Mouse (Mus musculus) kidney, embryonic 16.5 days (tissue): ENCODE data around the gene Batf3. TPM values are rescaled to one million over a fixed set of nuclear protein-coding genes. Genes with fewer than 3 reads are reported as not detected.
A peak's percentile ranks its signal among the peaks of the same experiment; 100 is the strongest.
"Not testable (repeated sequence)": the region's sequence is repeated elsewhere in the genome, so short reads cannot be mapped to it uniquely, and the experiment has no call there.

Source experiments
- ATAC-seq: fragments of 200-750 bp; cut with Nextera tagmentation; 2 replicates; pipeline ENCODE4 v1.8.0; 2017; ENCODE audit warnings: moderate TSS enrichment; ENCODE audit not compliant: low FRiP score, low TSS enrichment
- H3K27ac ChIP-seq: fragments of 300-500 bp; sonication (generic); 2 replicates; pipeline ENCODE4 v1.5.1; 2014; ENCODE audit warnings: low read length
- H3K27me3 ChIP-seq: fragments of 300-500 bp; sonication (generic); 2 replicates; pipeline ENCODE4 v1.6.1; 2014; ENCODE audit warnings: low read length, control low read depth, mixed read lengths; ENCODE audit not compliant: insufficient read depth
- H3K36me3 ChIP-seq: fragments of 300-500 bp; sonication (generic); 2 replicates; pipeline ENCODE4 v1.6.1; 2014; ENCODE audit warnings: low read length, control low read depth, mixed read lengths; ENCODE audit not compliant: insufficient read depth
- H3K4me1 ChIP-seq: fragments of 300-500 bp; sonication (generic); 2 replicates; pipeline ENCODE4 v1.6.1; 2014; ENCODE audit warnings: low read length, control low read depth, mixed read lengths; ENCODE audit not compliant: insufficient read depth
- H3K4me2 ChIP-seq: fragments of 300-500 bp; sonication (generic); replicated peaks from 2 replicates; pipeline ENCODE4 v1.6.1; 2014; ENCODE audit warnings: low read depth, low read length
- H3K4me3 ChIP-seq: fragments of 300-500 bp; sonication (generic); 2 replicates; pipeline ENCODE4 v1.5.1; 2014; ENCODE audit warnings: mild to moderate bottlenecking, low read length
- H3K9ac ChIP-seq: fragments of 300-500 bp; sonication (generic); replicated peaks from 2 replicates; pipeline ENCODE4 v1.6.1; 2014; ENCODE audit warnings: low read length
- H3K9me3 ChIP-seq: fragments of 300-500 bp; sonication (generic); 2 replicates; pipeline ENCODE4 v1.6.1; 2016; ENCODE audit warnings: low read length, control low read depth
- WGBS: fragments of 180-500 bp; shearing (Covaris S2); extraction: QIAGEN DNeasy Blood & Tissue Kit; methylation state at CpG from one replicate; pipeline ENCODE4 v1.1.7; 2014; 5-methylcytosine and 5-hydroxymethylcytosine counted together
- polyA plus RNA-seq: library from polyadenylated mRNA; unstranded; fragments of >200 nt; fragmentation: Nextera tagmentation; extraction: Ambion mirVana; gene quantifications from 2 replicates; pipeline ENCODE4 v1.2.1, GENCODE M21; 2015

Gene Batf3
- polyA plus RNA-seq, 1 experiment from 2014 or later: 13.5 TPM

DNA sequence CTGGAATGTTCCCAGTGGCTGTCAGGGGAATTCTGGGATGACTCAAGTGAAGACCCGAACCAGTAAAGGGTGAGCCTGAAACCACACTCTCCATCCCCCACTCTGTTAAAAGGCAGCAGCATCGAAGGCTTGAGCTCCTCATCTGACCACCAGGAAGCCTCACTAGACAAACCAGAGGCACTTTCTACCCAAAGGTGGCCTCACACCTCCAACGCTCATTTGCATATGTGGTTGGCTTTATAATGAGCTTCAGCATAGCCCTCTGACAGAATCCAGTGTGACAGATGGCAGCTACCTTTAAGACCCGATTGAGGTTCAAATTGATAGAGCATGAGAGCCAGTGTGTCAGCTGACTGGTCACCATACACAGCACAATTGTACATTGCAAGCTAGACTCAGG, 26.6 kb downstream of the Batf3 start:
- H3K9me3 ChIP-seq: peaks cover 2% of the 10 kb centered on the region; the same call in 1 of the 2 replicates
- H3K4me2 ChIP-seq: no peak overlapping the region
- ATAC-seq: no peak
- WGBS: 66% methylated on average over 4 of the region's 4 CpGs
- no peaks in the 10 kb centered on the region for H3K36me3 ChIP-seq
- H3K4me1 ChIP-seq: peaks cover 8% of the 10 kb centered on the region; the same call in 1 of the 2 replicates
- H3K27me3 ChIP-seq: peaks cover 6% of the 10 kb centered on the region; the same call in 1 of the 2 replicates
- H3K9ac ChIP-seq: no peak overlapping the region
- no peak overlapping the region for H3K27ac ChIP-seq
- no peak overlapping the region for H3K4me3 ChIP-seq

DNA sequence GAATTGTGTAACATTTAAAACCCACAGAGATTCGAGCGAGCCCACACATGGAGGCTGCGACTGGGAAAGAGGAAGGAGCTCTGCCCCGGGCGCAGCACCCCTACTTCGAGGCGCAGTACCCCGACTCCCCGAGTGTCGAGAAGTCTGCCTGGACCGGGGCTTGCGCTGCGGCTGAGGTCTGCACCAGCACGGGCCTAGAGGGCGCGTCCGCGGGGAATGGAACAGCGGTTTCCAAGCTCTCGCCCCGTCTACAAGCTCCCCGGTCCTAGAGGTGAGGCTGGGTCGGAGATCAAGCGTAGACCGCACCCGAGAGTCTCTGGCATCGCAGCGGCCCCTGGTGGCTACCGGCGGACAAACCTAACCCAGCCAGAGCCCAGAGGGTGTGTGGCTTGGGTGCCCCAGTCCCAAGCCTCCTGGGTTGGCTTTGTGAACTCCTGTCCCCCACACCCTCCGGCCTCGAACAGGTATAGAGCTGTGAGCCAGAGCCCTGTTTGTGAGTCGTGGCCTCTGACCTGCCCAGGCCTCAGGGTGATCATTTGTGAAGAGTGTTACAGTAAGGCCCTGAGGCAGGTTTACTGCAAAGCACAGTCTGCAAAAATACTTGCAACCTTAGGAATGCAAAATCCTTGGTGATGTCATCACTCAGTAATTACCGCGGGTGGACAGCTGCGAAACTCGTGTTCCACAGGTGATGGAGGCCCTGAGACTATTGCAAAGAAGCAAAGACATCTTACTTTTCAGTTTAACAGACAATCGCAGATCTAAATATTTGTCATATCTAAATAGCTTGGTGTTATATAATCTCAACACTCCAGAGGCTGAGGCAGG, 28.4 kb downstream of the Batf3 start:
- peak overlapping the region; percentile 22; the same call in 1 of the 2 replicates for H3K9ac ChIP-seq

DNA sequence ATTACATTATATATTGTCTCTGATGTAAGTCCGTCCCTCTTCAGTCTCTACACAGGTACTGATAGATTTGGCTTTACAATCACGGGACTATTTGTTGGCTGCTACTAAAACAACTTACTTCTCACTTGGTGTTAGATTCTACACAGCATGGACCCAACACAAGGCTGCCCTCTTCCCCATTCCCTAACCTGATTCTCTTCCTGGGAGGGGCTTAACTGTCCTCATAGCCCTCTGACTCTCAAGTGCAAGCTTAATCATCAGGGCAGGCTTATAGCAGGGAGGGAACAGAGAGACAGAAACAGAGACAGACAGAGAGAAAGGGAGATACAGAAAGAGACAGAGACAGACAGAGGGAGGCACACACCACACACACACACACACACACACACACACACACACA, 34.0 kb downstream of the Batf3 start:
- Histone ChIP-seq H3K27ac (no peak overlapping the region), H3K4me2 (no peak overlapping the region), H3K9ac (no peak overlapping the region), H3K4me3 (no peak overlapping the region), H3K4me1 (no peaks in the 10 kb centered on the region), H3K27me3 (no peaks in the 10 kb centered on the region), H3K9me3 (peaks cover 12% of the 10 kb centered on the region; the same call in 1 of the 2 replicates), H3K36me3 (no peaks in the 10 kb centered on the region)
- ATAC-seq: no peak
- WGBS: 89% methylated on average over 2 of the region's 2 CpGs

More for the DNA sequence above, 28.4 kb downstream of the Batf3 start:
- Histone ChIP-seq H3K9me3 (peaks cover 12% of the 10 kb centered on the region; the same call in 1 of the 2 replicates), H3K36me3 (no peaks in the 10 kb centered on the region), H3K27ac (no peak overlapping the region), H3K4me1 (peaks cover 8% of the 10 kb centered on the region; the same call in 1 of the 2 replicates), H3K4me2 (peak overlapping the region; percentile 54), H3K27me3 (peaks cover 6% of the 10 kb centered on the region; the same call in 1 of the 2 replicates), H3K4me3 (peak overlapping the region; percentile 37)
- ATAC-seq: peak; percentile 91
- WGBS: 13% methylated on average over 38 of the region's 38 CpGs

DNA sequence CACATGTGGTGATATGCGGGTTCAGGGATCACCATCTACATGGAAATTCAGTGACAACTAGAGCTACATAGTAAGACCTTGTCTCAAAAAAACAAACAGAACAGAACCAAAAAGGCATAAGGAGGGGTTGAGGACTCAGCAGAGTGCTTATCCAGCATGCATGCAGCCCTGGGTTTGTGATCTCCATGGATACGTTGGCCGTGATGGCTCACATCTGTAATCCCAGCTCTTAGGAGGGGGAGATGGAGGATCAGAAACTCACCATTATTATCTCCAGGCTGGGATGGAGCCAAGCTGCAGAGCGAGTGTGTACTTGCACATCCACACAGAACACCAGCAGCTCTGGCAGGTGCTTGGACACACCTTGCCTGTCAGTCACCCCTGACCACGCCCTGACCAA, 34.6 kb downstream of the Batf3 start:
- H3K27ac ChIP-seq: no peak overlapping the region
- no peak overlapping the region for H3K4me2 ChIP-seq
- H3K4me3 ChIP-seq: no peak overlapping the region
- H3K36me3 ChIP-seq: no peaks in the 10 kb centered on the region
- H3K4me1 ChIP-seq: no peaks in the 10 kb centered on the region
- 63% methylated on average over 5 of the region's 5 CpGs for WGBS
- no peak overlapping the region for H3K9ac ChIP-seq
- no peaks in the 10 kb centered on the region for H3K27me3 ChIP-seq
- peaks cover 12% of the 10 kb centered on the region; the same call in 1 of the 2 replicates for H3K9me3 ChIP-seq
- peak; percentile 61; the same call in 1 of the 2 replicates for ATAC-seq

DNA sequence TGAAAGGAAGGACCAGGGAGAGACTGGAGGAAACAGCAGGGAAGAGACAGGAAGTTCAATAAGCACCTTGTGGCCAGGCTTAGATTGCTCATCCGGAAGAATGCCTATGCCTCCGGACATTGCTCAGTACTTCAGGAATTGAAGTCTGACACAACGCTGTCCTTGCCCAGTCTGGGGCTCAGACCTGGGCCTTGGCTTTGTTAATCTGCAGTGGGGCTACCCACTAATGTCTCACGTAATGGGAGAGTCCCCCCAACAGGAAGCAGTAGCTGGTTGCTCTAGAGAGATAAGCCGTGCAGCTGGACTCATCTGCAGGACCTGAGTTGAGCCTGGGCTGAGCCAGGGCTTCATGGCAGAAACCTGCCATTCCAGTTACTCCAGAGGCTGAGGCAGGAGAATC, 35.3 kb downstream of the Batf3 start:
- Histone ChIP-seq H3K9ac (no peak overlapping the region), H3K27ac (no peak overlapping the region), H3K4me3 (no peak overlapping the region), H3K4me1 (no peaks in the 10 kb centered on the region), H3K9me3 (peaks cover 12% of the 10 kb centered on the region; the same call in 1 of the 2 replicates), H3K4me2 (no peak overlapping the region), H3K27me3 (no peaks in the 10 kb centered on the region), H3K36me3 (no peaks in the 10 kb centered on the region)
- WGBS: 57% methylated on average over 5 of the region's 5 CpGs
- ATAC-seq: peak; percentile 42; the same call in 1 of the 2 replicates

DNA sequence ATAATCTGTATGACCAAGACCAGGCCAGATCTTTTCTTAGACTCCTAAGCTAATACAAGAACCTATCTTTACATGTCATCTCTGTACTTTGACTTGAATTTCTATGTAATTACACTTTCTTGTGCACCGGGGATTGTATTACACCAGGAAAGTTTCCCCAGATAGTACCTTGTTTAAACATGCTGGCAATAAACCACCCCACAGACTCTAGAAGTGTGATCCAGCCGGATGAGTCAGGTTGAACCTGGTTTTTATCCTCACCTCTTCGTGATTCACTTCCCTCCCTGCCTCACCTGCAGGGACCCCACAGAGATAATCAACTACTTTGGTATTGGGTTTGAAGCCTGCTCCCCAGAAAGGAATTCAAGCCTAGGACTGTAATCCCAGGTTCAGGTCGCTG, 37.8 kb downstream of the Batf3 start:
- WGBS: 56% methylated on average over 4 of the region's 4 CpGs
- no peak overlapping the region for H3K4me2 ChIP-seq
- ATAC-seq: no peak
- no peaks in the 10 kb centered on the region for H3K27me3 ChIP-seq
- no peak overlapping the region for H3K4me3 ChIP-seq
- no peak overlapping the region for H3K9ac ChIP-seq
- H3K27ac ChIP-seq: no peak overlapping the region
- H3K4me1 ChIP-seq: no peaks in the 10 kb centered on the region
- H3K9me3 ChIP-seq: no peaks in the 10 kb centered on the region
- no peaks in the 10 kb centered on the region for H3K36me3 ChIP-seq

DNA sequence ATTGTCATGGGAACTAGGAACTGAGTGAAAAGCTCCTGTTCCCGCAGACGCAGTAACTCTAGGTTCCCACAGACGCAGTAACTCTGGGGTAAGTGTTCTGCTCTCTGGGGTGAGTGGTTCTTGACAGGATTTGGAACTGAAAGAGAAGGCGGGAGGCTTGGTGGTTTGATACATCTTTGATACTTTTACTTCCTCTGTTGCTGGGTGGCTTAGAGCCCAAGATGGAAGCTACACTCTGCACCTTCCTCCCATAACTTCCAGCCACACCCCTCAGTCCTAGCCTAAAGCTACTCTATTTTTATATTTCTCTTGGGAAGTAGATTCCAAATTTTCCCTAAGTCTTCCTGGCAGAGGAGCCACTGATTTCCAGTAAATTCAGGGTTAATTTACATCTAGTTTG, 40.8 kb downstream of the Batf3 start:
- no peaks in the 10 kb centered on the region for H3K9me3 ChIP-seq
- H3K27ac ChIP-seq: no peak overlapping the region
- H3K4me2 ChIP-seq: no peak overlapping the region
- no peaks in the 10 kb centered on the region for H3K4me1 ChIP-seq
- H3K27me3 ChIP-seq: no peaks in the 10 kb centered on the region
- WGBS: 96% methylated on average over 4 of the region's 4 CpGs
- H3K36me3 ChIP-seq: no peaks in the 10 kb centered on the region
- ATAC-seq: no peak
- H3K4me3 ChIP-seq: no peak overlapping the region
- no peak overlapping the region for H3K9ac ChIP-seq

DNA sequence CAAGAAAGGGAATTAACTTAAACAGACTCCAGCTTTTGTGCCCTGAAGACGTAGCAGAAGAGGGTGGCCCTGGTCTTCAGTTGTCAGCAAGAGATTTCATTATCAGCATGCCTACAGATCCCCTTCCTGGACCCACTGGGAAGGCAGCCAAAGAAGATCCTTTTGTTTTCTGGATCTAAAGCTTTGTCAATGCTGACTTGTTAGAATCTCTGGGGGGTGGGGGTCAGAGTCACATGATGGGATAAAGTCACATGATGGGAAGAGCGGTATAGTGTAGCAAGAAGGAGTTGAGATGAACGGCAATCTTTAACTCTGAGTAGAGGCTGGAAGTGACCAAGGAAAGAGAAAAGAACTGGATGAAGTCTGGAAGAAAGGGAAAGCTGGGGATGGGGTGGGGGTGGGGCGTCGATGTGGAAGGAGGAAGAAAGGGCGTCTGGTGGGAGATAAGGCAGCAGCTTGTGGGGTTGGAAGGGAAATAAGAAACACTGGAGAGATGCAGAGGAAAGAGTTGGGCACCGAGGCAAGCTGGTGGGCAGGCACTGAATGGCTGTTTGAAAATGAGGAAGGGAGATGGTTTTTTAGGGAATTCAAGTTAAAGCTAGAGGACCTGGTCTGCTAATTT, 41.3 kb downstream of the Batf3 start:
- ATAC-seq: no peak
- Histone ChIP-seq H3K4me3 (no peak overlapping the region), H3K27me3 (no peaks in the 10 kb centered on the region), H3K36me3 (no peaks in the 10 kb centered on the region), H3K27ac (no peak overlapping the region), H3K9ac (no peak overlapping the region), H3K9me3 (no peaks in the 10 kb centered on the region), H3K4me1 (no peaks in the 10 kb centered on the region), H3K4me2 (no peak overlapping the region)
- WGBS: 66% methylated on average over 7 of the region's 7 CpGs

DNA sequence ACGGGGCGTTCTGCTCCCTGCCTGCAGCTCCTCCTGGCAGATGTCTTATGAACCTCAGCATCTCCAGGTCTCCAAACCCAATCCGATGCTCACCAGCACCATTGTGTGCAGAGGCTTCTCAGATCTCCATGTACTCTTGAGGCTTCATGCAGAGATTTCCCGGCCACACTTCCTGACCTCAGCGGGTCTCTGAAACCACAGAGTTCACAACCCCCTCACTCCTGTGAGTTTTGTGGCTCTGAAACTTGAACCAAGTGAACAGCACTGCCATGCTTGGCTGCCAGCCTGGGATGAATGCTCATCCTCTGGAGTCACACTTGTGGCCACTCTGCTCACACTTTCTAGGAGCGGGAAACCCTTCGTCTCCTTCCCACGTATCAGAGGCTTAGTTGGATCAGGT, 43.3 kb downstream of the Batf3 start:
- no peaks in the 10 kb centered on the region for H3K27me3 ChIP-seq
- no peak overlapping the region for H3K4me3 ChIP-seq
- no peak overlapping the region for H3K9ac ChIP-seq
- WGBS: 62% methylated on average over 8 of the region's 8 CpGs
- H3K9me3 ChIP-seq: no peaks in the 10 kb centered on the region
- H3K4me2 ChIP-seq: no peak overlapping the region
- ATAC-seq: no peak
- no peaks in the 10 kb centered on the region for H3K4me1 ChIP-seq
- H3K36me3 ChIP-seq: no peaks in the 10 kb centered on the region
- no peak overlapping the region for H3K27ac ChIP-seq

DNA sequence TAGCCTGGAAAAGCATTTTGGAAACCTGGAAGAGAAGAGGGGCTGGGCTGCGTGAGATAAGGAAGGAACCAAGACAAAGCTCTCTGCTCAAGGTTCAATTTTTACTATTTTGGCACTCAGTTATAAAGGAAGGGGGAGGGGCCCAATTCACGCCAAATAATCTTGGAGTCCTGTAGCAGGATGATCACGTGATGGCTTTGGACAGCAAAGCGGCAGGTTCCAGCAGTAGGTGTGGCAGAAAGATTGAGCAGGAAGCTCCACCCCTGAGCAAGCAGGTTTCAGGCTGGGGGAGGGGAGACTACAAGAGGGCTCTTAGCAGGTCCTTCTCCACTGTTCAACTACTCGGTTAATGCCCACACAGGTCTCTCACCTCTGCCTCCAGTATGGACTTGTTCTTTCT, 51.8 kb downstream of the Batf3 start:
- H3K36me3 ChIP-seq, H3K9me3 ChIP-seq, H3K4me3 ChIP-seq, H3K27ac ChIP-seq, ATAC-seq, H3K4me2 ChIP-seq, H3K9ac ChIP-seq, H3K27me3 ChIP-seq: not testable (repeated sequence)
- H3K4me1 ChIP-seq: peaks cover 10% of the 10 kb centered on the region; the same call in 1 of the 2 replicates
- WGBS: 85% methylated on average over 5 of the region's 5 CpGs
